Mouse (Mus musculus) frontal cortex, postnatal 36 days (tissue): Measurements from ENCODE around the gene Rhbdl3.

ENCODE experiments used
- DNase-seq, 2 experiments: peaks; one replicate each; pipeline ENCODE4 v3.0.0; 2022; ENCODE audit warnings: low spot score in 2 of 2

Gene Rhbdl3

GRCm38 (mm10) chr11:80384461-80384860, 83.7 kb downstream of the Rhbdl3 start:
- DNase-seq = no peak

DNA sequence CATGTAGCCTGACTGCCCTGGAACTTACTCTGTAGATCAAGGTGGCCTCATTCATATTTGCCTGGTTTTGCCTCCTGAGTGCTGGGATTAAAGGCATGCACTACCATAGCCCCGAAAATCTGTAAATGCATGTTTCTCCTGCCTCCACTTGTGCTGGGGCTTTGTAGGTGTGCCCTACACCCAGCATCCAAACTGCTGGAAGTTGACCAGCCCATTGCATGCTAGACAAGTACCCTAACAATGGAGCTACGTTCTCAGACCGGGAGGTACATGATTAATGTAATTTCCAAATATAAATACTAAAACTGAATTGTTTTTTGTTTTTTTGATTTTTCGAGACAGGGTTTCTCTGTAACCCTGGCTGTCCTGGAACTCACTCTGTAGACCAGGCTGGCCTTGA, 84.3 kb downstream of the Rhbdl3 start:
- no peak for DNase-seq

- DNase-seq = no peak
These were observed 86.1 kb downstream of the Rhbdl3 start for GRCm38 (mm10) chr11:80386790-80387189.

- no peak for DNase-seq
These were observed 89.2 kb downstream of the Rhbdl3 start for GRCm38 (mm10) chr11:80389885-80390284.

DNA sequence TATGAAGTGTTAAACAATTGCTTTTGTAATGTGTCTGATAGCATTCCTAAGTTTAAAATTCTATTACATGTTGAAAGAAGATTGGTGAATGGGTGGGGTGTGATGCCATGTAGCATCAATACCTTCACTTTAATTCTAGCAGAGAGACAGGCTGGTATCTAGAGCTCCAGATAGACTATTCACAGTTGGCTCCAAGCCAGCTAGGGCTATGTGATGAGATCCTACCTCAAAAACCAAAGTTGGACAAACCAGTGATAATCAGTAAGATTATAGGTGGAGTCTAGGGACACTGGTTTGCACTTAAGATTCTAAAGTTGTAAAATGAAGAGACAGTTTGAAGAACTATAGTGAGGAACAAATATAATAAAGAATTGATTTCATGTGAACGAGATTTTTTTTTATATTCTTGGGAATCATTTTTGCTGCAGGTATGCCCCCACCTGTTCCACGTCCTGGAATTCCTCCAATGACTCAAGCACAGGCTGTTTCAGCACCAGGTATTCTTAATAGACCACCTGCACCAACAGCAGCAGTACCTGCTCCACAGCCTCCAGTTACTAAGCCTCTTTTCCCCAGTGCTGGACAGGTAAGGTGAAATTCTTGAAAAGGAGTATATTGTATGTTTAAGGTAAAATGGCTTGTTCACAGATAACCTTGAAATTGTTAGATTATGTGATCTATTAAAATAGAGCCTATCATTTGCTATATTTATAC, 90.9 kb downstream of the Rhbdl3 start:
- DNase-seq = no peak

- no peak for DNase-seq
These were observed 95.2 kb downstream of the Rhbdl3 start for GRCm38 (mm10) chr11:80395930-80396329.

DNA sequence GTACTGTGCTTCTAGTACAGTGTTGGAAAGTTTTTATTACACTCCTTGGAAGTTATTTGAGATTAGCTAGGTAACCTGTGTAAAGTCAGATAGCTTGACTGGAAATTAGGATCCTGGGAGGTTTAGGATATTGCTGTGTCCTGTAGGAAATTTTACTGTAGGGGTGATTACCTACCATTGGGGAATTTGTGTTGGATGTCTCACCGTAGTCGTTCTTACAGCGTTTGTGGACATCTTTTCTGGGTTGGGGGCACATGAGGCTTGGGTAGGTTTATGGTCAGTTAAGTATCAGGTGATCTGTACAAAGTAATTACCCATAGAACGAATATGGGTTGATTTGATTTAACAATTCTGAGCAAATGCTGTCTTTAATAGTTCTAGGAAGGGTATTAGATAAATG, 95.9 kb downstream of the Rhbdl3 start:
- no peak for DNase-seq
